Mouse (Mus musculus) lung, postnatal 14 days (tissue): Measurements from ENCODE around the gene Lhb.
A peak's percentile ranks its signal among the peaks of the same experiment; 100 is the strongest.
"Not testable (repeated sequence)": the region's sequence is repeated elsewhere in the genome, so short reads cannot be mapped to it uniquely, and the experiment has no call there.

Experiments used
- DNase-seq: peaks from one replicate; pipeline ENCODE4 v3.0.0; 2021

Lhb gene

GRCm38 (mm10) chr7:45420615-45420919, at the start of gene Lhb:
TSS of gene Lhb (plus strand) at chr7:45420820.
- no peak for DNase-seq

GRCm38 (mm10) chr7:45372371-45372770, 48.2 kb upstream of the Lhb start:
- DNase-seq: no peak

GRCm38 (mm10) chr7:45374620-45375019, 46.0 kb upstream of the Lhb start:
- DNase-seq: no peak

- no peak for DNase-seq
Observed at GRCm38 (mm10) chr7:45376057-45376456, 44.6 kb upstream of the Lhb start.

- DNase-seq: no peak
Observed at GRCm38 (mm10) chr7:45386077-45386476, 34.5 kb upstream of the Lhb start.

- no peak for DNase-seq
Observed at GRCm38 (mm10) chr7:45395129-45395541, 25.5 kb upstream of the Lhb start.

- peak; percentile 100 for DNase-seq
Observed at GRCm38 (mm10) chr7:45395578-45396336, 24.9 kb upstream of the Lhb start, which contains the start of gene Snrnp70. TSS of gene Snrnp70 (minus strand) at chr7:45395742.

- DNase-seq: not testable (repeated sequence)
Observed at GRCm38 (mm10) chr7:45396337-45396775, 24.3 kb upstream of the Lhb start.

- no peak for DNase-seq
Observed at GRCm38 (mm10) chr7:45396787-45397186, 23.8 kb upstream of the Lhb start.

- no peak for DNase-seq
Observed at GRCm38 (mm10) chr7:45401521-45402085, 19.0 kb upstream of the Lhb start.

- DNase-seq: peak; percentile 81
Observed at GRCm38 (mm10) chr7:45403532-45404261, 16.9 kb upstream of the Lhb start.

GRCm38 (mm10) chr7:45405091-45406075, 15.2 kb upstream of the Lhb start, which contains the start of gene Kcna7:
TSS of gene Kcna7 (plus strand) at chr7:45405653.
- DNase-seq: peak; percentile 86

GRCm38 (mm10) chr7:45406157-45407156, 14.2 kb upstream of the Lhb start:
- DNase-seq: peak; percentile 30

GRCm38 (mm10) chr7:45407836-45408235, 12.8 kb upstream of the Lhb start:
- no peak for DNase-seq

GRCm38 (mm10) chr7:45408351-45408750, 12.3 kb upstream of the Lhb start:
- DNase-seq: no peak

GRCm38 (mm10) chr7:45408949-45409348, 11.7 kb upstream of the Lhb start:
- no peak for DNase-seq

GRCm38 (mm10) chr7:45409497-45410163, 11.0 kb upstream of the Lhb start:
- no peak for DNase-seq

- no peak for DNase-seq
Observed at GRCm38 (mm10) chr7:45412421-45412820, 8.2 kb upstream of the Lhb start.

- peak; percentile 26 for DNase-seq
Observed at GRCm38 (mm10) chr7:45413113-45413863, 7.3 kb upstream of the Lhb start, which contains the start of gene Ntf5. TSS of gene Ntf5 (plus strand) at chr7:45413695.
